Mouse (Mus musculus): ENCODE results near the gene Pnrc2. TPM values are rescaled to one million over a fixed set of nuclear protein-coding genes. Genes with fewer than 3 reads are reported as not detected.

Pnrc2 gene
- polyA plus RNA-seq, 1 experiment from 2014 or later, result 171 TPM

DNA sequence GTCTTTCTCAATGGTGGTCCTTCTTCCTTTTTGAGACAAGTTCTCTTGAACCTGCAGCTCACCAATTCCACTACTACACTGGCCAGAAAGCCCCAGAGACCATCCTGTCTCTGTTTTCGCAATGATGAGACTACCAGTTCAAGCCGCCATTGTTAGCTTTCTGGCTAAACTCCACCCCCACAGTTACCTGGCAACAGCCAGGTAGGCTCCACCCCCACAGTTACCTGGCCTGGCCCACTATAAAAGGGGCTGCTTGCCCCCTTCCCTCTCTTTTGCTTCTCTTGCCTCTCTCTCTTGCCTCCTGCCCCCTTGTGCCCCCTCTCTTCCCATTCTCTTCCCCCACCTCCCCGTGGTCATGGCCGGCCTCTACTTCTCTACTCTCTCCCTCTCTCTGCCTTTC is 51.9 kb downstream of the Pnrc2 start:
- Histone ChIP-seq H3K4me1 (ENCODE audit: control insufficient read depth, insufficient read depth, low read length) (0 out of 2 replicates have a peak, but pooled peaks cover 2% of the 10 kb centered on the region), H3K36me3 (ENCODE audit: control insufficient read depth, insufficient read depth, low read length) (no peaks in the 10 kb centered on the region), H3K4me3 (ENCODE audit: low read length) (no peak overlapping the region), H3K27me3 (replicated peaks; ENCODE audit: control insufficient read depth, insufficient read depth, low read length) (no peaks in the 10 kb centered on the region), H3K4me2 (ENCODE audit: low read depth, low read length) (no peak overlapping the region), H3K27ac (ENCODE audit: low read length) (no peak overlapping the region), H3K9ac (ENCODE audit: low read depth, low read length) (no peak overlapping the region), H3K9me3 (ENCODE audit: control insufficient read depth, low read length) (peaks cover 5% of the 10 kb centered on the region; the same call in 1 of the 2 replicates)
- ATAC-seq, result no peak
- 89% methylated on average over 4 of the region's 4 CpGs for WGBS

Other genes starting within 250 kb of the Pnrc2 start
- 4.3 and 5.2 TPM in 2 replicates for gene Ifnlr1, start 187.6 kb downstream of the Pnrc2 start, polyA plus RNA-seq (2015; fragmentation: Nextera tagmentation; extraction: Ambion mirVana)
- 6.6 and 7.9 TPM in 2 replicates for gene Il22ra1, start 145.7 kb downstream of the Pnrc2 start, polyA plus RNA-seq (2015; fragmentation: Nextera tagmentation; extraction: Ambion mirVana)
- gene Myom3, start 114.1 kb downstream of the Pnrc2 start, polyA plus RNA-seq (2015; fragmentation: Nextera tagmentation; extraction: Ambion mirVana), result 0.88 and 1.1 TPM in 2 replicates
- 146 and 157 TPM in 2 replicates for gene Srsf10, start 18.1 kb downstream of the Pnrc2 start, polyA plus RNA-seq (2015; fragmentation: Nextera tagmentation; extraction: Ambion mirVana)
- gene Cnr2, start 21.5 kb upstream of the Pnrc2 start, polyA plus RNA-seq (2015; fragmentation: Nextera tagmentation; extraction: Ambion mirVana), result 0.43 and 0.66 TPM in 2 replicates
- gene Fuca1, start 46.9 kb upstream of the Pnrc2 start, polyA plus RNA-seq (2015; fragmentation: Nextera tagmentation; extraction: Ambion mirVana), result 214 and 254 TPM in 2 replicates
- 147 and 165 TPM in 2 replicates for gene Hmgcl, start 72.6 kb upstream of the Pnrc2 start, polyA plus RNA-seq (2015; fragmentation: Nextera tagmentation; extraction: Ambion mirVana)
- gene Gale, start 89.9 kb upstream of the Pnrc2 start, polyA plus RNA-seq (2015; fragmentation: Nextera tagmentation; extraction: Ambion mirVana), result 127 and 130 TPM in 2 replicates
- 111 and 115 TPM in 2 replicates for gene Lypla2, start 98.8 kb upstream of the Pnrc2 start, polyA plus RNA-seq (2015; fragmentation: Nextera tagmentation; extraction: Ambion mirVana)
- gene Pithd1, start 113.4 kb upstream of the Pnrc2 start, polyA plus RNA-seq (2015; fragmentation: Nextera tagmentation; extraction: Ambion mirVana), result 41.3 and 47.2 TPM in 2 replicates
- 34.8 and 35.6 TPM in 2 replicates for gene Eloa, start 147.9 kb upstream of the Pnrc2 start, polyA plus RNA-seq (2015; fragmentation: Nextera tagmentation; extraction: Ambion mirVana)
- 407 and 467 TPM in 2 replicates for gene Rpl11, start 179.6 kb upstream of the Pnrc2 start, polyA plus RNA-seq (2015; fragmentation: Nextera tagmentation; extraction: Ambion mirVana)